Mouse (Mus musculus) forebrain, embryonic 11.5 days (tissue): ENCODE data around the gene Arl6ip5. TPM values are rescaled to one million over a fixed set of nuclear protein-coding genes. Genes with fewer than 3 reads are reported as not detected.

Experiments used
- ATAC-seq: fragments of 200-750 bp; cut with Nextera tagmentation; replicated peaks from 2 replicates; pipeline ENCODE4 v1.8.0; 2017; ENCODE audit warnings: moderate TSS enrichment; ENCODE audit not compliant: low FRiP score
- DNase-seq: peaks from one replicate; pipeline ENCODE4 v3.0.0-alpha.2; 2017; ENCODE audit warnings: low spot score
- H3K27ac ChIP-seq: fragments of 300-500 bp; sonication (generic); 2 replicates; pipeline ENCODE4 v1.5.1; 2014; ENCODE audit warnings: low read depth, low read length
- H3K27me3 ChIP-seq: fragments of 300-500 bp; sonication (generic); 2 replicates; pipeline ENCODE4 v1.6.1; 2014; ENCODE audit warnings: mild to moderate bottlenecking, low read length, mixed read lengths; ENCODE audit not compliant: control insufficient read depth, insufficient read depth
- H3K36me3 ChIP-seq: fragments of 300-500 bp; sonication (generic); 2 replicates; pipeline ENCODE4 v1.6.1; 2014; ENCODE audit warnings: mild to moderate bottlenecking, low read length, moderate library complexity, mixed read lengths; ENCODE audit not compliant: control insufficient read depth, insufficient read depth
- H3K4me1 ChIP-seq: fragments of 300-500 bp; sonication (generic); replicated peaks from 2 replicates; pipeline ENCODE4 v1.6.1; 2014; ENCODE audit warnings: low read length, mixed read lengths; ENCODE audit not compliant: control insufficient read depth, insufficient read depth
- H3K4me2 ChIP-seq: fragments of 300-500 bp; sonication (generic); 2 replicates; pipeline ENCODE4 v1.6.1; 2014; ENCODE audit warnings: low read depth, mild to moderate bottlenecking, low read length, moderate library complexity, mixed read lengths; ENCODE audit not compliant: severe bottlenecking
- H3K4me3 ChIP-seq: fragments of 300-500 bp; sonication (generic); 2 replicates; pipeline ENCODE4 v1.5.1; 2014; ENCODE audit warnings: low read depth, low read length
- H3K9ac ChIP-seq: fragments of 300-500 bp; sonication (generic); 2 replicates; pipeline ENCODE4 v1.6.1; 2014; ENCODE audit warnings: low read length
- H3K9me3 ChIP-seq: fragments of 300-500 bp; sonication (generic); 2 replicates; pipeline ENCODE4 v1.6.1; 2016; ENCODE audit warnings: low read length, mixed read lengths; ENCODE audit not compliant: control insufficient read depth
- whole genome bisulfite sequencing: fragments of 180-500 bp; shearing (Covaris S2); extraction: QIAGEN DNeasy Blood & Tissue Kit; methylation state at CpG from one replicate; pipeline ENCODE4 v1.1.7; 2014; 5-methylcytosine and 5-hydroxymethylcytosine counted together
- polyA plus RNA-seq: library from polyadenylated mRNA; unstranded; fragments of >200 nt; fragmentation: Nextera tagmentation; extraction: Ambion mirVana; gene quantifications from 2 replicates; pipeline ENCODE4 v1.2.1, GENCODE M21; 2014

Arl6ip5 gene
- polyA plus RNA-seq, 1 experiment from 2014 or later: 36.4 TPM

DNA sequence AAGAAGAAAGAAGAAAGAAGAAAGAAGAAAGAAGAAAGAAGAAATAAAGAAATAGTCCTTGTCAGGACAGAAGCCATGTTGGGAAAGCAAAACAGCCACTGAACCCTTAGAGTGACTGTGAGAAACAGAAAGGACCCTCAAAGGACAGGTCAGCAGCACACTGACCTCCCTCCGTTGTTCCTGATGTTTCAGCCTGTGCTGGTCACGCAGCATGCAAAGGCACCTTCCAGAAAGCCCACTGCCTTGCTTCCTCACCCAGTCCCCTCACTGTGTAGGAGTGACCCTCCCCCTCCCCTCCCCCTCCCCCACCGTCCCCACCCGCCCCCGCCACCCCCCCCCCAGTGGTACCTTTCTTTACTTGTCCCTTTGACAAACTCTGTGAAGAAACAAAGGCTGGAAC is 10.2 kb downstream of the Arl6ip5 start:
- Histone ChIP-seq H3K4me2 (no peak overlapping the region), H3K4me3 (no peak overlapping the region), H3K36me3 (no peaks in the 10 kb centered on the region), H3K9me3 (no peaks in the 10 kb centered on the region), H3K4me1 (no peaks in the 10 kb centered on the region; the same call in 1 of the 2 replicates), H3K9ac (no peak overlapping the region), H3K27me3 (no peaks in the 10 kb centered on the region), H3K27ac (no peak overlapping the region)
- ATAC-seq: no peak
- no peak for DNase-seq
- 77% methylated on average over 2 of the region's 5 CpGs for WGBS

DNA sequence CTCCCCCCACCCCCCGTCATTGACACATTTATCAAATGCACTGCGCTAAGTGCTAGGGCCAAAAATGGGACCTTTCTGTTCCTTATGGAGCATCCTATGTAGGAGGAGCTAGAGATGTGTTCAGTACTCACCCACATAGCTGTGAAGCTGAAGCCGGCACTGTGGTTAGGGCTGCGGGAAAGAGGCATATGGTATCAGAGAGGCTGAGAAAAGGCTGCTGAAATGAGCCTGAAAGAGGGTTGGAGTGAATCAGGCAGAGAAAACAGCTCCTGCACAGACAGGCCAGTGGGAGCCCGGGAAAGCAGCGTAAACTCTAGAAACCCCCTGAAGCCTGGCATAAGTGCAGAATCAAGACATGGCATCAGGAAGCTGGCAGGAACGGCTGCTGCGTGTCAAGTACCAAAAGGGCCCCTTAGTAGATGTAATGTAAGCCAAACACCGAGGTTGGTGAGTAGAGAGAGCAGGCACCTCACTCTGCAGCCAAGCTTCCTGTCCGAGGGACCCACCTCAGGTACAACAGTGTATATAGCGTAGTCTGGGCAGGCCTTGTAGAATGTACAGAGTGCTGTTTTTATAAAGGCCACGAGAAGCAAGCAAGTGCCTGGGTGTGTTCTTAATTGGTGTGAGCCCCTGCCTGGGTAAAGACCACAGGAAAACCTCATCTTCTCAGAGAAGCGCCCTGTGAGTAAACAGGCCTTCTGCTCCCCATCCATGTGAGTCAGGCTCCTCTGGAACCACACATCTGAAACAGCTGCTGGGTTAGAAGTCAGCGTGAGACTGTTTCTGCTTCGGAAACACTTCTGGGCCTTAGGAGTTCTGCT is 10.9 kb downstream of the Arl6ip5 start:
- H3K4me2 ChIP-seq: no peak overlapping the region
- H3K4me1 ChIP-seq: no peaks in the 10 kb centered on the region; the same call in 1 of the 2 replicates
- H3K36me3 ChIP-seq: no peaks in the 10 kb centered on the region
- ATAC-seq: no peak
- WGBS: 73% methylated on average over 15 of the region's 15 CpGs
- no peak overlapping the region for H3K4me3 ChIP-seq
- DNase-seq: no peak
- H3K9ac ChIP-seq: no peak overlapping the region
- H3K27ac ChIP-seq: no peak overlapping the region
- H3K27me3 ChIP-seq: no peaks in the 10 kb centered on the region
- H3K9me3 ChIP-seq: no peaks in the 10 kb centered on the region

DNA sequence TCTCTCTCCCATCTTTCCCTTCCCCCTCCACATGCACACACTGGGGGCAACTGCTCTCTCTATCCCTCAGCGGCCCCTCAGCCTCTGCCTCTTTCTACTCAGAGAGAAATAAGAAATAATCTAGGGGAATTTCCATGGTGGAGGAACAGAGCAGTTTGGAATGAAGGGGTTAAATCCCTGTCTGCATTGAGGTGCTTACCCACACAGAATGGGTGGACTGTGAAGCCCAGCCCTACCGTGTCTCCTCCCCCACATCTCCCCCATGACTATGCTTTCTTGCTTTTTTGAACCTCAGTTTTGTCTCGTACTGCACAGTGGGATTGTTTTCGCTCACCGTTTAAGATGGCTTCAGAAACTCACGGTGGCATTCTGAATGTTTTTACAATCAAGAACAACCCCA is 11.8 kb downstream of the Arl6ip5 start:
- H3K4me3 ChIP-seq: no peak overlapping the region
- no peak for DNase-seq
- no peaks in the 10 kb centered on the region for H3K36me3 ChIP-seq
- no peak for ATAC-seq
- no peak overlapping the region for H3K4me2 ChIP-seq
- H3K4me1 ChIP-seq: no peaks in the 10 kb centered on the region; the same call in 1 of the 2 replicates
- H3K27ac ChIP-seq: no peak overlapping the region
- no peaks in the 10 kb centered on the region for H3K9me3 ChIP-seq
- WGBS: 50% methylated on average over 6 of the region's 6 CpGs
- no peaks in the 10 kb centered on the region for H3K27me3 ChIP-seq
- H3K9ac ChIP-seq: no peak overlapping the region

DNA sequence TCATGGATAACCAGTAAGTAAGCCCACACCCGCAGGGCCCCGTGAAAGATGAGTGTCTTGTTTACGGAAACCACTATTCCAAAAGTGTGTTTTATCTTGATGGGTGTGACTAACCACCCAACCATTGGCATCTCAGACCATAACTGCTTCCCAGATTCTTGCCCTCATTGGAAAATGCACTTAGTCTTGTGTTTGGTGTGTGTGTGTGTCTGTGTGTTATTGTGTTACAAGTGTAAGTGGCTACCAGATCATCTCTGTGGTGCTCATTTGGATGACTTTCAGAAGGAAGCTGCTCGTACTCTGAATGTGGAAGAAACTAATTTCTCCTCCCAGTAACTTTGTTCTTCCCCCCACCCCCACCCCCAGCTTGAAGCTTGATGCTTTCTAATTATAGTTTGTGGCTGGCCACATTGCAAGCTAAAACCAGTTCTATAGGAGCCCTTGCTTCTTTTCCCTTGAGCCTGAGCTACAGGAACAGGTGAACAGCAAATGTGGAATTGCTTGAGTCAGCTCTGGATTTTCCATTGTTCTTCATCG is 12.5 kb downstream of the Arl6ip5 start:
- DNase-seq: no peak
- H3K4me3 ChIP-seq: no peak overlapping the region
- H3K27ac ChIP-seq: no peak overlapping the region
- no peaks in the 10 kb centered on the region for H3K27me3 ChIP-seq
- 76% methylated on average over 5 of the region's 5 CpGs for WGBS
- H3K4me1 ChIP-seq: no peaks in the 10 kb centered on the region; the same call in 1 of the 2 replicates
- H3K36me3 ChIP-seq: no peaks in the 10 kb centered on the region
- no peak for ATAC-seq
- H3K9ac ChIP-seq: no peak overlapping the region
- H3K4me2 ChIP-seq: no peak overlapping the region
- no peaks in the 10 kb centered on the region for H3K9me3 ChIP-seq

DNA sequence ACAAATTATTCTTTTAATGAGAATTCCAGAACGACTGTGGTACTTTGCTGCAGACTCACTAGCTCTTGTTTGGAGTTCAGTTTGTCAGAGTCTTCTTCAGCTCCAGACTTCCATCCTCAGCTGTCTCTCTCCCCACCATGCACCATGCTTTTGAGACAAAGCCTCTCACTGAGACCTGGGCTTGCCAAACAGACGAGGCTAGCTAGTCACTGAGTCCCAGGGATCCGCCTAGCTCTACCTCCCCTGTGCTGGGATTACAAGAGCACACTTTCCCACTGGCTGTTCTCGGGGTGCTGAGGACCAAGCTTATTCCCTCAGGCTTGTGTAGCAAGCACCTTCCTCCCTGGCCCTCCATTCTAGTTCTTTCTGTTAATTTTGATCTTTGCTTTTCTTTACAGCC is 13.1 kb downstream of the Arl6ip5 start:
- Histone ChIP-seq H3K27ac (no peak overlapping the region), H3K4me1 (no peaks in the 10 kb centered on the region; the same call in 1 of the 2 replicates), H3K9ac (no peak overlapping the region), H3K4me2 (no peak overlapping the region), H3K4me3 (no peak overlapping the region), H3K27me3 (no peaks in the 10 kb centered on the region), H3K9me3 (no peaks in the 10 kb centered on the region), H3K36me3 (no peaks in the 10 kb centered on the region)
- DNase-seq: no peak
- 77% methylated on average over 4 of the region's 4 CpGs for WGBS
- no peak for ATAC-seq

DNA sequence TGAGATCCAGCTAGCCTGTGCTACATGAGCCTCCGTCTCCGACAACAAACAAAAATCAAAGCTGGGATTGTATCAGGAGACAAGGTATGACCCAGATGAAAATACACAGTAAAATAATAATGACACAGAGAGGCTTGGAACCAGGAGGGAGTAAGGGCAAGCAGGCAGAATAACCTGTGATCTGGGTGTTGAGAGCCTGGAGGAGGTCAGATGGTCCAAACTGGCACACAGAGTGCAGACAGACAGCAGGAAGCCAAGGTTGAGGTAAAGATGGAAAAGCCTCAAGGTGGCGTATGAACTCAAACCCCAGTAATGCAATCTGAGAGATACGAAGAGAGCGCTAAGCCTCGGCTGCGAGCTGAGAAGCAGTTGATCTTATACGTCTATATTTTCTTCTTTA is 14.0 kb downstream of the Arl6ip5 start:
- Histone ChIP-seq H3K27ac (no peak overlapping the region), H3K36me3 (no peaks in the 10 kb centered on the region), H3K4me2 (no peak overlapping the region), H3K9ac (no peak overlapping the region), H3K9me3 (no peaks in the 10 kb centered on the region), H3K4me1 (no peaks in the 10 kb centered on the region; the same call in 1 of the 2 replicates), H3K4me3 (no peak overlapping the region), H3K27me3 (no peaks in the 10 kb centered on the region)
- 94% methylated on average over 8 of the region's 8 CpGs for WGBS
- ATAC-seq (no peak), DNase-seq (no peak)

DNA sequence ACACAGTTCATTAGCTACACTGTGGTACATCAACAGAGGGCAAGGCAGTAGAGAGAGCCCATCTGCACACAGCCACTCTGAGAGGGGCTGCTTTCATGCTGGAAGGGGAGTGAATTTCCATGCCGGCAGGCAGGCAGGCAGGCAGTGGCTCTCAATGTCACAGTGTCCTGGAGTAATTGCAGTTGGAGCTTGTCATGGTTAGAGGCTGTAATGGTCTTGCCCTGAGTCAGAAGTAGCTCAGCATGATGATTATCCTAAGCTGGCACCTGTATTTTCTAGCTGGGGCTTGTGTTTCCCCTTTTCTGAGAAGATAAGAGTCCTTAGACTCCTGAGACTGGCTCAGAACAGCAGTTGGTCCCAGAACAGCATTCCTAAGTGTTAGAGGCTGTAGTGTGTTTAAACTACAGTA is 15.6 kb downstream of the Arl6ip5 start:
- no peak overlapping the region for H3K9ac ChIP-seq
- H3K27ac ChIP-seq: no peak overlapping the region

DNA sequence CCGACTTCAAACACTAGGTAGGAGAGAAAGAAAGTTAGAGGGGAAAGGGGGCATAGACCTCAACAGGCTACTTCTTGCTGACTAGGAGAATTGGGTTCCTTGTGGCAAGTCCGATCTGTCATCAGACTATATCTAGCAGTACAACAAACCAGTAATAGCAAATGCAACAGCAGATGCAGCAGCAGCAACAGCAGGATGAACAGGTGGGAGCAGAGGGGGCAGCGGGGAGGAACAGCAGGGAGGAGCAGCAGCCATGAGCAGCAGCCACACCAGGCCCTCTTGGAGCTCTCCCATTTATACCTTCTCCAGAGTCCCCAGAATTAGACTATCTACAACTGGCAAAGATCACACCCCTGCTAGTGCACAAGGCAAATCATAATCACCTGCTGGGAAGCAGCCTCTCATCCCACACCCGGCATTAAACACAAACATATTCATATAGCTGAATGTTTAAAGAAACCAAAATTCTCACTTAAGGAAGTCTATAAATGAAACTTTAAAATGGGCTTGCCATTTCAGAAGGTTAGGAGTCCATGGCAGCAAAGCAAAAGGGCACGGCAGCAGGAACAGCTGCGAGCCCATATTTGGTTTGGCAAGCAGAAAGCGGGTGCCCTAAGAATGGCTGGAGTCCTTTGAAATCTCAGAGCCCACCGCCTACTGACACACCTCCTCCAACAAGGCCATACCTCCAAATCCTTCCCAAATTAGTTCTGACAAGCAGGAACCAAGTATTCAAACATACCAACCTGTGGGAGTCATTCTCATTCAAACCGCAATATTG is 16.8 kb downstream of the Arl6ip5 start:
- Histone ChIP-seq H3K4me2 (no peak overlapping the region), H3K9ac (no peak overlapping the region), H3K4me1 (no peaks in the 10 kb centered on the region), H3K27me3 (no peaks in the 10 kb centered on the region), H3K4me3 (no peak overlapping the region), H3K36me3 (no peaks in the 10 kb centered on the region), H3K27ac (no peak overlapping the region), H3K9me3 (no peaks in the 10 kb centered on the region)
- 94% methylated on average over 9 of the region's 9 CpGs for WGBS
- ATAC-seq (no peak), DNase-seq (no peak)

More for the DNA sequence above, 15.6 kb downstream of the Arl6ip5 start:
- H3K27me3 ChIP-seq: no peaks in the 10 kb centered on the region
- H3K36me3 ChIP-seq: no peaks in the 10 kb centered on the region
- no peak for ATAC-seq
- 22% methylated on average over 1 of the region's 1 CpGs for WGBS
- DNase-seq: no peak
- H3K9me3 ChIP-seq: no peaks in the 10 kb centered on the region
- no peak overlapping the region for H3K4me3 ChIP-seq
- no peak overlapping the region for H3K4me2 ChIP-seq
- H3K4me1 ChIP-seq: no peaks in the 10 kb centered on the region; the same call in 1 of the 2 replicates
